Mouse (Mus musculus): ENCODE results near the gene Ang2. TPM values are rescaled to one million over a fixed set of nuclear protein-coding genes. Genes with fewer than 3 reads are reported as not detected.
A peak's percentile ranks its signal among the peaks of the same experiment; 100 is the strongest.

Ang2 gene
- total and polyA plus RNA-seq, 3 experiments = not detected

GRCm38 (mm10) chr14:51157072-51157471, 41.9 kb downstream of the Ang2 start (continued):
- TF ChIP-seq TCF12 (IDR thresholded peaks at IDR 0.05; ENCODE audit: low read depth, low read length) = no peak

GRCm38 (mm10) chr14:51156736-51157068, 42.2 kb downstream of the Ang2 start:
- no peaks in the 10 kb centered on the region for H3K4me1 ChIP-seq (ENCODE audit: control insufficient read depth in 1 of 2, insufficient read depth in 2 of 2, low read length in 2 of 2)
- no peak for DNase-seq (ENCODE audit: low read depth, low spot score)
- no peak overlapping the region for H3K27ac ChIP-seq (ENCODE audit: control insufficient read depth, low read depth, low read length)
- H3K9ac ChIP-seq (ENCODE audit: control insufficient read depth, low read depth, low read length, poor library complexity, severe bottlenecking) = no peak overlapping the region
- TF ChIP-seq ZNF384 (IDR thresholded peaks at IDR 0.05; ENCODE audit: low read depth, low read length) (no peak), MEF2A (IDR thresholded peaks at IDR 0.05; ENCODE audit: extremely low read depth, insufficient replicate concordance, low read depth, low read length, poor library complexity, severe bottlenecking) (no peak), ELF1 (IDR thresholded peaks at IDR 0.05; ENCODE audit: low read depth, low read length) (no peak), MAZ (IDR thresholded peaks at IDR 0.05; ENCODE audit: low read depth, low read length) (no peak)
- no peaks in the 10 kb centered on the region for H3K36me3 ChIP-seq (ENCODE audit: control insufficient read depth in 1 of 2, insufficient read depth in 2 of 2, low read length in 2 of 2)
- no peaks in the 10 kb centered on the region for H3K9me3 ChIP-seq (replicated peaks; ENCODE audit: insufficient read depth, low read length)
- no peaks in the 10 kb centered on the region for H3K79me2 ChIP-seq (ENCODE audit: control insufficient read depth, insufficient read depth, low read length, poor library complexity)
- no peaks in the 10 kb centered on the region for H3K27me3 ChIP-seq (ENCODE audit: control insufficient read depth in 1 of 2, insufficient read depth in 2 of 2, low read length in 2 of 2)
- H3K4me3 ChIP-seq (ENCODE audit: control insufficient read depth in 1 of 2, insufficient read depth in 1 of 2, low read depth in 2 of 2, low read length in 2 of 2) = no peak overlapping the region

GRCm38 (mm10) chr14:51156056-51156735, 42.8 kb downstream of the Ang2 start:
- H3K4me3 ChIP-seq (ENCODE audit: control insufficient read depth in 1 of 2, insufficient read depth in 1 of 2, low read depth in 2 of 2, low read length in 2 of 2) = no peak overlapping the region
- no peaks in the 10 kb centered on the region for H3K9me3 ChIP-seq (replicated peaks; ENCODE audit: insufficient read depth, low read length)
- H3K36me3 ChIP-seq (ENCODE audit: control insufficient read depth in 1 of 2, insufficient read depth in 2 of 2, low read length in 2 of 2) = no peaks in the 10 kb centered on the region
- H3K27me3 ChIP-seq (ENCODE audit: control insufficient read depth in 1 of 2, insufficient read depth in 2 of 2, low read length in 2 of 2) = no peaks in the 10 kb centered on the region
- TF ChIP-seq HCFC1 (IDR thresholded peaks at IDR 0.05; ENCODE audit: low read depth, low read length) = no peak
- TF ChIP-seq TBP (IDR thresholded peaks at IDR 0.05; ENCODE audit: low read depth, low read length) = peak; percentile 65
- H3K27ac ChIP-seq (ENCODE audit: control insufficient read depth, low read depth, low read length) = no peak overlapping the region
- H3K79me2 ChIP-seq (ENCODE audit: control insufficient read depth, insufficient read depth, low read length, poor library complexity) = no peaks in the 10 kb centered on the region
- no peaks in the 10 kb centered on the region for H3K4me1 ChIP-seq (ENCODE audit: control insufficient read depth in 1 of 2, insufficient read depth in 2 of 2, low read length in 2 of 2)
- H3K9ac ChIP-seq (ENCODE audit: control insufficient read depth, low read depth, low read length, poor library complexity, severe bottlenecking) = no peak overlapping the region
- DNase-seq (ENCODE audit: low read depth, low spot score) = no peak

GRCm38 (mm10) chr14:51152249-51152870, 46.6 kb downstream of the Ang2 start:
- TF ChIP-seq TBP (IDR thresholded peaks at IDR 0.05; ENCODE audit: low read depth, low read length) (no peak), HCFC1 (IDR thresholded peaks at IDR 0.05; ENCODE audit: low read depth, low read length) (no peak), TCF12 (IDR thresholded peaks at IDR 0.05; ENCODE audit: low read depth, low read length) (peak; percentile 51; the same call in 1 of the 2 replicates), GABPA (IDR thresholded peaks at IDR 0.05; ENCODE audit: low read depth, low read length) (no peak), KAT2A (conservative IDR thresholded peaks at IDR 0.05; ENCODE audit: low read depth, low read length) (no peak), TAL1 (IDR thresholded peaks at IDR 0.05; ENCODE audit: low read length) (no peak), GATA1 (IDR thresholded peaks at IDR 0.05; ENCODE audit: low read depth, low read length) (0 out of 2 replicates have a peak, but pooled peaks have one; percentile 8), USF2 (IDR thresholded peaks at IDR 0.05; ENCODE audit: borderline replicate concordance in 1 of 2, insufficient read depth in 1 of 2, low read depth in 1 of 2, low read length in 2 of 2) (no peak), CTCF (IDR thresholded peaks at IDR 0.05 in 2 of 3, conservative IDR thresholded peaks at IDR 0.05 in 1 of 3; ENCODE audit: control insufficient read depth in 1 of 3, insufficient read depth in 1 of 3, low read depth in 2 of 3, low read length in 3 of 3, poor library complexity in 1 of 3, severe bottlenecking in 1 of 3) (no peak)
- no peak for DNase-seq (ENCODE audit: low read depth, low spot score)
- no peak overlapping the region for H3K27ac ChIP-seq (ENCODE audit: control insufficient read depth, low read depth, low read length)
- no peaks in the 10 kb centered on the region for H3K36me3 ChIP-seq (ENCODE audit: control insufficient read depth in 1 of 2, insufficient read depth in 2 of 2, low read length in 2 of 2)
- H3K4me1 ChIP-seq (ENCODE audit: control insufficient read depth in 1 of 2, insufficient read depth in 2 of 2, low read length in 2 of 2) = no peaks in the 10 kb centered on the region; a peak in 1 of 4 replicates
- H3K9me3 ChIP-seq (replicated peaks; ENCODE audit: insufficient read depth, low read length) = no peaks in the 10 kb centered on the region
- H3K9ac ChIP-seq (ENCODE audit: control insufficient read depth, low read depth, low read length, poor library complexity, severe bottlenecking) = no peak overlapping the region
- H3K79me2 ChIP-seq (ENCODE audit: control insufficient read depth, insufficient read depth, low read length, poor library complexity) = no peaks in the 10 kb centered on the region
- H3K27me3 ChIP-seq (ENCODE audit: control insufficient read depth in 1 of 2, insufficient read depth in 2 of 2, low read length in 2 of 2) = no peaks in the 10 kb centered on the region
- no peak overlapping the region for H3K4me3 ChIP-seq (ENCODE audit: control insufficient read depth in 1 of 2, insufficient read depth in 1 of 2, low read depth in 2 of 2, low read length in 2 of 2)

Data from MEL (cell line).